Mouse (Mus musculus) urinary bladder, adult 18-20 months (tissue): ENCODE data around the gene Gm3164.
"Not testable (repeated sequence)": the region's sequence is repeated elsewhere in the genome, so short reads cannot be mapped to it uniquely, and the experiment has no call there.

Experiments
- DNase-seq, 2 experiments: peaks; one replicate each; pipeline ENCODE4 v3.0.0; 2022; ENCODE audit warnings: low spot score in 2 of 2, mixed read lengths in 2 of 2

The Gm3164 gene

DNA sequence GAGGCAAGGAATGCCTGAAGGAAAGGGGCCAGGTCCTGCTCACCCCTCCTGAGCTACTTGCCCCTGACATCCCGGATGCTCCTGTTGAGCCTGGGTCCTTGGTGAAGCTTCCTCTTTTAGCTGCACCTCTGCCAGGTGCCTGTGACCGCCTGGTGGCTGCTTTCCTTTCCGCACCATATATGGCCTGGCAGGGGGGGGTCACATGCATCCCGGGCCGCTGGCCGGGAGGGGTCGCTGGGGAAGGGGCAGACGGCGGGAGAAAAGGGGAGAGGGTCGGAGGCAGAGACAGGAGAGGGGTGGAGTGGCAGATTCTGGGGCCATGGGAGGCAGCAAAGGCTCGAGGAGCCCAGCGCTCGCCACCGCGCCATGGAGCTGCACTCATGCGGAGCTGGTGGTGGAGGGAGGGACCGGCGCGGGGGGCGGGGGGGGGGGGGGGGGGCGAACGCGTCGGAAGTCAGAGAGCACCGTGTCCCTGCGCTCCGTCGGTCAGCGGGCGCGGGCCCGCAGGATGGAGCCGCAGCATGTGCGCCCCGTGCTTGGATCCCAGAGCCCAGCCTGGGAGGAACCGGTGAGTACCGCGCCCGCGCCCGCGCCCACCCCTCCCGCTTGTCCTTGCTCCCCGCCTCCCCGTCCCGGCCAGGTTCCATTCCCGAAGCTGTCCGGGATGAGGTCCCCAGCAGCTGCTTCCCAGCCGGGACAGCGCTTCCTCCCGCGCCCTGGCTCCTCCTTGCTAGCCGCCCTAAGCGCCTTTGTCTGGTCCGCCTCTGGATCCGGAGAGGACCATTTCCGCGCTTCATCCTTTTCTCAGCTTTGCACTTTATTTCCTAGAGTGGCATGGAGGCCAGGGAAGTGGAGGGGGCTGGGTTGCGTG, at the start of gene Gm3164:
Gm3164 (plus strand) TSS at position 484 of the 871 bp plus-strand sequence.
- peak in 1 of 2 experiments; percentile 30 for DNase-seq

GRCm38 (mm10) chr14:4368991-4369390, 46.3 kb upstream of the Gm3164 start:
- not testable (repeated sequence) for DNase-seq

DNA sequence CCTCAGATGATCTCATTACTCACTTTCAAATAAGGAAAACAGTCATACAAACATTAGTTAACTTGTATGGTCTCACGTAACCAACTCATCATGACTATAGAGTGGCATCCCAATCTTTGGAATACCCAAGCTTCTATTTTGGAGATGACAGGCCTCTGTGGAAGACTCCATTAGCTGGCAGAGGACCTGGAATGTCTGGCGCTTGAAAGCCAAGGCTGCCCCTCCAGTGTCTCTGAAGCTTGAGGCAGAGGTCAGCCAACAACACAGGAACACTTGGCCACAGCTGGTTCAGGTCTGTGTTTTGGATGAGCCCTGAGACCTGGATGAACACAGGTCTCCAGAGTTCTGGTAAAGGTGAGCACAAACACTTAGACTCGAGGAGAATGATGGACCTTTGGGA, 45.6 kb upstream of the Gm3164 start:
- not testable (repeated sequence) for DNase-seq

GRCm38 (mm10) chr14:4377871-4378270, 37.4 kb upstream of the Gm3164 start:
- DNase-seq = not testable (repeated sequence)

DNA sequence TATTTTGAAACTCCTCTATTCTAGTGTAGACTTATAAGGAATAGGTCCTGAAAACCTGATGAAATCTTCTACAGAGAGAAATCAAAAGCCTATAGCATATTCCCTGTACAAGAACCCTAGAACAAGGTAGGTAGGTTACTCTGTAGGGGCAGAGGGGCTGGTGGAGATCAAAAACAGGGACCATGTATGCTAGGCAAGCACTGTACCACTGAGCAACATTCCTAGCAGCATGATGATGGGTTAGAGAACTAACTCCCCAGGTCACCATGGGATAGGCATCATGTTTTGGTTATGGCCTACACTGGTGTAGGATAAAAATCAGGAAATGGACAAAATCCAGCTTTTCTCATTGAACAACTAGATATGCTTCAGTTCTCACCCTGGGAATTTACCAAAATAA, 29.6 kb upstream of the Gm3164 start:
- DNase-seq = not testable (repeated sequence)

GRCm38 (mm10) chr14:4392841-4393530, 22.3 kb upstream of the Gm3164 start:
- not testable (repeated sequence) for DNase-seq

DNA sequence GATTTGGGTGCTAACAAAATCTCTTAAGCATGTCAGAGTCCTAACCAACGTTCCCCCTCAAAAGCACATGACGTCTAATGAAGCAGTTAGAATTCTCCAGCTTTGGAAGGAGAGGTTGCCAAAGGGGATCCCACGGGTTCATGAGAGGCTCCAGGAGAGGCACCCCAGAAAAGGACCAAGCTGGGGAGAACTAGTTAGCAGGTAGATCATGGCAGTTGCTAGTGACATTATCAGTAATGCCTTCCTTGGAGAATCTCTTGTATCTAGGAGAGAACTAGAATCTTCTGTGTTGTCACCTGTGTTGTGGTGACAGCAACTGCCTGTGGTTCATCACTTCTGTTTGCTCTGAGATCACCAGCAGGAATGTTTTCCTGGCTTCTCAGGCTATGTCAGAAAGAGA, 18.0 kb upstream of the Gm3164 start, which contains the start of gene Gm3159:
Gm3159 (plus strand) TSS at position 301 of the 400 bp plus-strand sequence.
- not testable (repeated sequence) for DNase-seq

DNA sequence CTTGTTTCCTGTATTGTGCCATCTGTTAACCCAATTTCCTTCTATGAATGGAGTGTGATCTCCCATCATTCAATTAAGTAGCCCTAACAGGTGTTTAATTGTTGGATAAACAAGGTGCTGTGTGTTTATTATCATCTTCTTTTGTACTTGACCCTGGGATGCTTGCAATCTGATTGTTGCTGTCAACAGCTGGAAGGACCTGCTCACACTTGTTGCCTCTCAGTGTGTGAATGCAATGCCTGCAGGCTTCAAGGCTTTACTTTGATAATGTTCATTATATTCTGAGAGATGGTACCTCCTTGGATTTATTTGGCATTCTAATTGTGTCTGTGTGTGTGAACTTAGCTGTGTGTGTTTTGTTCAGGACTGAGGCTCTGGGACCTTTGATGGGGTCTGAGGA, 16.6 kb upstream of the Gm3164 start:
- DNase-seq = not testable (repeated sequence)

DNA sequence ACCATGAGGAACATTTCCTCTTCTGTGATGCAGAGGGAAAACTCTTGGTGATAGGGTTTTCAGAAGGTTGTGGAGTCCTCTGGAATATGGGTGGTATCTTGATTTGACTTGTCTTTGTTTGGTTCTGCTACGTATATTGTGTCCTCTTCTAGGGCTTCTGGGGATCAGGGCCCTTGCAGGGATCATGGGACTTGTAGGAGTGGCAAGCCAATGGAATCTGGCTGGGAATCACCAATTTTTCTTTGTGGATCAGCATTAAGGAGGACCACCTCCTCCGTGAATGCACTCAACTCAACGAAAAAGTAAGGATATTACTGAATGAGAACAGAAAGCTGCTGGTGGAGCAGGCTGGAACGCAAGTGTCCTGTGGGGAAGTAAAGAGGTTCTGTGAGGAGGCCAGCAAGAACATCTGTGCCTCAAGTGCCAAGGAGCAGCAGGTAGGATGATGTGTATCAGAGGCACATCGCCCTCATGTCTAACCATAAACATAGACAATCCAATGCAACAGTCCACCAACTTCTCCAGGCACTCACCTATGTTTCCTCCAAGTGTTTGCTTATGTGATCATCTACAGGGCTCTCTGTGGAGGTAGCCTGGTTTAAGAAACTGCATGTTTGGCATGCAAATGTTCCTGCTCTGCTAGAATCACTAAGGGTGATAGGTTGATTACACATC, 15.0 kb upstream of the Gm3164 start:
- not testable (repeated sequence) for DNase-seq

DNA sequence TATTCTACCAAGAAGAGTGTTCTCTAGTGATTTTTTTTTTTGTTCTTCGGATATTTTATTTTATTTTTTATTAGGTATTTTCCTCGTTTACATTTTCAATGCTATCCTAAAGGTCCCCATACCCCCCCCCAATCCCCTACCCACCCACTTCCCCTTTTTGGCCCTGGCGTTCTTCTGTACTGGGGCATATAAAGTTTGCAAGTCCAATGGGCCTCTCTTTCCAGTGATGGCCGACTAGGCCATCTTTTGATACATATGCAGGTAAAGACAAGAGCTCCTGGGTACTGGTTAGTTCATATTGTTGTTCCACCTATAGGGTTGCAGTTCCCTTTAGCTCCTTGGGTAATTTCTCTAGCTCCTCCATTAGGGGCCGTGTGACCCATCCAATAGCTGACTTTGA, 14.0 kb upstream of the Gm3164 start:
- not testable (repeated sequence) for DNase-seq

DNA sequence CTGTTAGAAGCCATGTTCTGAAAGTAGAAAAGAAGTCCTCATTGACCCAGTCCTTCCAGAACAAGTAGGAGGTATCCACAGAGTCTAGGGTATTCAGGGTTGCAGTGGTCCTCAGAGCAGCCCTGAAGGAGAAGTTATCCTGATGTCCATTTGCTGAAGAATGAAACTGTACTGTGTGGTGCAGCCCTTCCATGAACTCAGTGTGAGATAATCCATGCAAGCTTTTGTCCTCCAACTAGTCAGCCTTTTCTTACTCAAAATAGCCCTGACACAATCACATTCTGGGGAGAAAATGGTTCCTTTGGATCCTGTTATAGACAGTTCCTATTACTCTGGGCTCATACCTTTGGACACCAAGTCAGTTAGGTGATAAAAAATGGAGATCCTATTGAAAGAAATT, 11.4 kb upstream of the Gm3164 start:
- not testable (repeated sequence) for DNase-seq

DNA sequence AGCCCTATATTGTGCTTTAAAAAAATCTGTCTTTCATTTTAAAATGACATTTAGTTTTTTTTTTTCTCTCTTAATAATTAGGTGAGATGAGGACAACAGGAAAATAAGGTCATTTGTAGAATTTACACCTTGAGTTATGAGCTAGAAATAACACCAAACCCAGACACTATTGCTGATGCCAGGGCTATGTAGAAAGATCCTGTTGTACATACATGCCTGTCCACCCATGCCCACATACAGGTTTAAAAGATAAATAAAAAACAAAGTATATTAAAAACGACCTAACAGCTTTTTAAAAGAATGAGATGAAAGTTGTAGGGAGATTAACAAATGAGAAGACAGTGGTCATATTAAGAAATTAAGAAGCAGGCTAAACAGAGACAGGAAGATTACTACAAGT, 5.3 kb upstream of the Gm3164 start:
- not testable (repeated sequence) for DNase-seq

GRCm38 (mm10) chr14:4430692-4431091, 15.4 kb downstream of the Gm3164 start, which contains the start of gene Gm3173:
Gm3173 (plus strand) TSS chr14:4430992.
- not testable (repeated sequence) for DNase-seq

- not testable (repeated sequence) for DNase-seq
Observed at GRCm38 (mm10) chr14:4481445-4481844, 66.2 kb downstream of the Gm3164 start, which contains the start of gene Gm3182. Gm3182 (plus strand) TSS chr14:4481745.
